Mouse (Mus musculus): ENCODE measurements at regions not wholly inside any gene's neighbourhood (a gene's known extent, or its start where the extent isn't known, plus 50 kb on each side); places are given as distances from the start of the nearest gene placed in this dataset.

DNA sequence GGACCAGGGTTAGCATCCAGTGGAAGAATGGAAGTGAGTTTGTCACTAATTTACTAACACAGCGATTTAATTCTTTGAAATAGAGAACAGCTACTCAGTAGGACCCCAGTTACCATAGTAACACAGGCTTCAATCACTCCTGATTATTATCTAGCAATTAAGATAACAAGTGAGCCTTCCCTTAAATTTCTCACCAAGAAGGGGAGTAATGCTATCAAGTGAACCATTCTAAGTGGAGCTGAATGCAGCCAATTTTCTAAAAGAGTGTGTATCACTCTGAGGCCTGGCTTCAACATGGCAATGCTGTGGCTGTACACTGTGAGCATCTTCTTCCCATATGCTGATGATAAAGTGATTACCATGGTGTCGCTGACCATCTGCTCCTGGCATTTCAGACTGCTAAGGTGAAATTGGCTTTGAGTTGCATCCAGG lies 211.0 kb upstream of the Gm11042 start:
- H3K4me1 ChIP-seq (ENCODE audit: control insufficient read depth, insufficient read depth, low read length) = no peaks in the 10 kb centered on the region
- H3K27ac ChIP-seq (ENCODE audit: insufficient read depth, low read depth, low read length) = no peak overlapping the region
- WGBS = 70% methylated on average over 2 of the region's 2 CpGs
- DNase-seq = no peak
- TF ChIP-seq POLR2A (IDR thresholded peaks at IDR 0.05; ENCODE audit: low read depth, low read length) (no peak), CTCF (conservative IDR thresholded peaks at IDR 0.05; ENCODE audit: insufficient read depth, insufficient read length, low read depth, low read length) (no peak)
- H3K27me3 ChIP-seq (replicated peaks; ENCODE audit: control insufficient read depth, insufficient read depth, low read length) = no peaks in the 10 kb centered on the region
- H3K36me3 ChIP-seq (ENCODE audit: control insufficient read depth, insufficient read depth, low read length) = no peaks in the 10 kb centered on the region
- H3K4me3 ChIP-seq (ENCODE audit: insufficient read depth, low read depth, low read length) = no peak overlapping the region

DNA sequence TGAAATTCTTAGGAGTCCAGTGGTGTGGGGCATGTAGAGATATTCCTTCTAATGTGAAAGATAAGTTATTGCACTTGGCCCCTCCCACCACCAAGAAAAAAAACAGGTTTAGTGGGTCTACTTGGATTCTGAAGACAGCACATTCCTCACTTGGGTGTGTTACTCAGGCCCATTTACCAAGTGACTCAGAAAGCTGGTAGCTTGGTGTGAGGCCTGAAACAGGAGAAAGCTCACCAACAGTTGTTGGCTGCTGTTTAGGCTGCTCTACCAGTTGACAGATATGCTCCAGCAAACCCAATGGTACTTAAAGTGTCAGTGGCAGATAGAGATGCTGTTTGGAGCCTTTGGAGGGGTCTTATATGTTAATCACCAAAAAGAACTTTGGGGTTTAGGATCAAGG lies 207.8 kb upstream of the Gm11042 start:
- Histone ChIP-seq H3K4me1 (ENCODE audit: control insufficient read depth, insufficient read depth, low read length) (no peaks in the 10 kb centered on the region), H3K27me3 (replicated peaks; ENCODE audit: control insufficient read depth, insufficient read depth, low read length) (no peaks in the 10 kb centered on the region), H3K36me3 (ENCODE audit: control insufficient read depth, insufficient read depth, low read length) (no peaks in the 10 kb centered on the region), H3K4me3 (ENCODE audit: insufficient read depth, low read depth, low read length) (no peak overlapping the region), H3K27ac (ENCODE audit: insufficient read depth, low read depth, low read length) (no peak overlapping the region)
- DNase-seq = no peak
- TF ChIP-seq POLR2A (IDR thresholded peaks at IDR 0.05; ENCODE audit: low read depth, low read length) = no peak
- TF ChIP-seq CTCF (conservative IDR thresholded peaks at IDR 0.05; ENCODE audit: insufficient read depth, insufficient read length, low read depth, low read length) = no peak

DNA sequence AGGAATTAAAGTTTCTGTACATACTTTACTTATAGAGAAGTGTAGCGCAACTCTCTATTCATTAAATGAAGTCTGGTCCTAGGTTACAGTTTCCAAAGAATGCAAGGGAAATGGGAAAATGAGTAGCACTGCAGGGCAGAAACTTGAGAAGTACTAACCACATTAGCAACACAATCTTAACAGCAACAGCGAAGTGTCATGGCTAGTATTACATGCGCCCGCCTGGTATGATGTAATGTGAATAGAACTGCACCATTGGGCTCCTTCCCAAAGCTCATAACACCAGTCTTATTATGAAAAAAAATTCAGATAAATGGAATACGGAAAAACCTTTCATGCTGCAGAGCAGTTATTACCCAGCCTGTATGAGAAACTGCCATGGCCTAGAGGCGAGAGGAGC lies 201.8 kb upstream of the Gm11042 start:
- no peak for DNase-seq
- 79% methylated on average over 6 of the region's 6 CpGs for WGBS
- no peaks in the 10 kb centered on the region for H3K4me1 ChIP-seq (ENCODE audit: control insufficient read depth, insufficient read depth, low read length)
- TF ChIP-seq CTCF (conservative IDR thresholded peaks at IDR 0.05; ENCODE audit: insufficient read depth, insufficient read length, low read depth, low read length) (no peak), POLR2A (IDR thresholded peaks at IDR 0.05; ENCODE audit: low read depth, low read length) (no peak)
- no peaks in the 10 kb centered on the region for H3K36me3 ChIP-seq (ENCODE audit: control insufficient read depth, insufficient read depth, low read length)
- H3K27me3 ChIP-seq (replicated peaks; ENCODE audit: control insufficient read depth, insufficient read depth, low read length) = no peaks in the 10 kb centered on the region
- H3K4me3 ChIP-seq (ENCODE audit: insufficient read depth, low read depth, low read length) = no peak overlapping the region
- no peak overlapping the region for H3K27ac ChIP-seq (ENCODE audit: insufficient read depth, low read depth, low read length)

DNA sequence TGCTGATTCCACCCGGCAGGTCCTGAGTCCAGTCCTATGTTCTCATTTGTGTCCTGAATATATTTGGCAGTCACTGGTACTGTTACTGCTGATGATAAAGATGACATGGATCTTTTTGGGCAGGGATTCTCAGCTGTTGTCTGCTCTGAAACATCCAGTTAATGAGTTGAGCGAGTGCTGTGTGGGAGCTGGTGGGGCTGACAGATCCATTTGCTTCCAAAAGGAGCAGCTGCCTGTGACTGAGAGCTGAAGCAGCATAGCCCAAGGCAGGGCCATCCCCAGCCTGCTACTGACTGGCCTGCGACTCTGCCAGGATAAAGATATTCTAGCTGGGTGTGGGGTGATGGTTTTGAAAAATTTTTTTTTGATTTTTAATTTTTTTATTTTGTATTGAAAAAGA lies 200.3 kb upstream of the Gm11042 start:
- DNase-seq = no peak
- 44% methylated on average over 3 of the region's 3 CpGs for WGBS

DNA sequence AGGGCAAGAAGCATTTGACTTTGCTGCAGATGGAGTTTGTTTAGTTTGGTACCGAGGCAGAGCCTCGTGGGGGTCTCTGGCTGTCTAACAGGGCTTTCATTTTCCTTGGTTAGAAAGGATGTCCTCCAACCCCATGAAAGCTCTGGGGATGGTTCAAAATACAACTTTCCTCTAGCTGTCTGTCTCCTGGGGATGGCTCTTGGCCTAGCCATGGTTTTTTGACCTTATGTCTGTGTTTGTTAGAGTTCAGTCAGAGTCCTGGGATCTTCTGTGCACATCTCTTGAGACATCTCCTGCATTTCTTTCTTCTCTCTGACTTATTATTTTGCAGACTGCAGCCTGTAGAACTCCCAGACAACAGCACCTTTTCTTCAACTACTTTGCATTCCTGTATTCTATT lies 186.6 kb upstream of the Gm11042 start:
- H3K4me3 ChIP-seq (ENCODE audit: insufficient read depth, low read depth, low read length) = no peak overlapping the region
- no peaks in the 10 kb centered on the region for H3K4me1 ChIP-seq (ENCODE audit: control insufficient read depth, insufficient read depth, low read length)
- no peaks in the 10 kb centered on the region for H3K36me3 ChIP-seq (ENCODE audit: control insufficient read depth, insufficient read depth, low read length)
- TF ChIP-seq POLR2A (IDR thresholded peaks at IDR 0.05; ENCODE audit: low read depth, low read length) (no peak), CTCF (conservative IDR thresholded peaks at IDR 0.05; ENCODE audit: insufficient read depth, insufficient read length, low read depth, low read length) (no peak)
- no peak overlapping the region for H3K27ac ChIP-seq (ENCODE audit: insufficient read depth, low read depth, low read length)
- DNase-seq = no peak
- no peaks in the 10 kb centered on the region for H3K27me3 ChIP-seq (replicated peaks; ENCODE audit: control insufficient read depth, insufficient read depth, low read length)
- 75% methylated on average over 2 of the region's 2 CpGs for WGBS

More for the DNA sequence above, 200.3 kb upstream of the Gm11042 start:
- H3K27ac ChIP-seq (ENCODE audit: insufficient read depth, low read depth, low read length) = no peak overlapping the region
- no peak overlapping the region for H3K4me3 ChIP-seq (ENCODE audit: insufficient read depth, low read depth, low read length)
- no peaks in the 10 kb centered on the region for H3K36me3 ChIP-seq (ENCODE audit: control insufficient read depth, insufficient read depth, low read length)
- no peaks in the 10 kb centered on the region for H3K27me3 ChIP-seq (replicated peaks; ENCODE audit: control insufficient read depth, insufficient read depth, low read length)
- H3K4me1 ChIP-seq (ENCODE audit: control insufficient read depth, insufficient read depth, low read length) = no peaks in the 10 kb centered on the region
- TF ChIP-seq POLR2A (IDR thresholded peaks at IDR 0.05; ENCODE audit: low read depth, low read length) (no peak), CTCF (conservative IDR thresholded peaks at IDR 0.05; ENCODE audit: insufficient read depth, insufficient read length, low read depth, low read length) (no peak)

DNA sequence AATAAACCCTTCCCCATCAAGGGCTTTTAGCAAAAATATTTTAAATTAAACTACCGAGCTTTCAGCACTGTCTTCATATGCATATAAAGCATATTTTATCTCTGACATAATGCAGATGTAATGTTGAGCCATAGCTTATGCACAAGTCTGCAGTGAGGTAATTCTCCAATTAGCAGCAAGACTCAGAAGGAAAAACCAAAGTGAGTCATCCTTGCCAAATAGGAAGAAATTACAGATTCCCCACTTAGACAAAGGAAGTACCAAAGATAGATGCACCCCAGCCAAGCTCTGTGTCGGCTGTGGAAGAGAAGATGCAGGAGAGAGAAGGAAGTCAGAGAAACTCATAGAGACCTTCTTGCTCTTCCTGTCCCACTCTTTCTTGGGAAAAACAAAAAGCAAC lies 161.4 kb upstream of the Gm11042 start:
- no peak for DNase-seq
- 50% methylated on average over 2 of the region's 2 CpGs for WGBS

DNA sequence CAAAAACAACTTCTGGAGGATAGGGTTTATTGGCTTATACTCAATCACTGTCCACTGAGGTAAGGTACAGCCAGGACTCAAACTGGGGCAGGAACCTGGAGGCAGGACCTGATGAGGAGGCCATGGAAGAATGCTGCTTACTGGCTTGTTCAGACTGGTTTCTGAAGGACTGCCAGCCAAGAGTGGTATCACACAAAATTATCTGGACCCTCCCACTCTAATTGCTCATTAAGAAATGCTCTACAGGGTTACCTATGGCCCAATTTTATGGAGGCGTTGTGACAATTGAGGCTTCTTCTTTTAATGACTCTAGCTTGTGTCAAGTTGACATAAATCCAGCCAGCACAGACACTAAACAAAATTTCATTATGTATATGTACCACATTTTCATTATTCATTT lies 158.5 kb upstream of the Gm11042 start:
- no peaks in the 10 kb centered on the region for H3K4me1 ChIP-seq (ENCODE audit: control insufficient read depth, insufficient read depth, low read length)
- H3K36me3 ChIP-seq (ENCODE audit: control insufficient read depth, insufficient read depth, low read length) = no peaks in the 10 kb centered on the region
- TF ChIP-seq POLR2A (IDR thresholded peaks at IDR 0.05; ENCODE audit: low read depth, low read length) (no peak), CTCF (conservative IDR thresholded peaks at IDR 0.05; ENCODE audit: insufficient read depth, insufficient read length, low read depth, low read length) (no peak)
- H3K4me3 ChIP-seq (ENCODE audit: insufficient read depth, low read depth, low read length) = no peak overlapping the region
- H3K27ac ChIP-seq (ENCODE audit: insufficient read depth, low read depth, low read length) = no peak overlapping the region
- H3K27me3 ChIP-seq (replicated peaks; ENCODE audit: control insufficient read depth, insufficient read depth, low read length) = no peaks in the 10 kb centered on the region
- DNase-seq = no peak
- 93% methylated on average over 1 of the region's 1 CpGs for WGBS

More for the DNA sequence above, 161.4 kb upstream of the Gm11042 start:
- Histone ChIP-seq H3K27ac (ENCODE audit: insufficient read depth, low read depth, low read length) (no peak overlapping the region), H3K4me1 (ENCODE audit: control insufficient read depth, insufficient read depth, low read length) (no peaks in the 10 kb centered on the region), H3K36me3 (ENCODE audit: control insufficient read depth, insufficient read depth, low read length) (no peaks in the 10 kb centered on the region), H3K27me3 (replicated peaks; ENCODE audit: control insufficient read depth, insufficient read depth, low read length) (no peaks in the 10 kb centered on the region), H3K4me3 (ENCODE audit: insufficient read depth, low read depth, low read length) (no peak overlapping the region)
- TF ChIP-seq CTCF (conservative IDR thresholded peaks at IDR 0.05; ENCODE audit: insufficient read depth, insufficient read length, low read depth, low read length) (no peak), POLR2A (IDR thresholded peaks at IDR 0.05; ENCODE audit: low read depth, low read length) (no peak)

DNA sequence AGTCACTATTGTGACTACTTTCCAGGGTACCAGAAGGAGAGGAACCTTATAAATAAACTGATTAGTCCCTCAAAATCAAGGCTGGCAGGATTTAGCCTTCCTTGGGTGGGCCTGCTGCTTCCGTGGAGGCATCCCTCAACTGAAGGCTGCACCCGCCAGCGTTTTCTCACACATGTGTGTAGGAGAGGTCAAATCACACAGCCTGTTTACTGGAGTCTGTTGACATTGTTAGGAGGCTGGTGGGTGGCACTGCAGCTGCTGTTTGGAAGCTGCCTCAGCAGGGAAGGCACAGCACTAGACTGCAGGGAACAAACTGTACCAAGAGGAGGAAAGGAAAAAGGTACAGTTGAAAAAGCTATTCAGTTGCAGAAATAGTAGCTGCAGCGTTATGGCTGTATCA lies 142.3 kb upstream of the Gm11042 start:
- Histone ChIP-seq H3K27me3 (replicated peaks; ENCODE audit: control insufficient read depth, insufficient read depth, low read length) (no peaks in the 10 kb centered on the region; the same call in 1 of the 2 replicates), H3K4me1 (ENCODE audit: control insufficient read depth, insufficient read depth, low read length) (no peaks in the 10 kb centered on the region), H3K36me3 (ENCODE audit: control insufficient read depth, insufficient read depth, low read length) (no peaks in the 10 kb centered on the region), H3K4me3 (ENCODE audit: insufficient read depth, low read depth, low read length) (no peak overlapping the region), H3K27ac (ENCODE audit: insufficient read depth, low read depth, low read length) (no peak overlapping the region)
- no peak for TF ChIP-seq POLR2A (IDR thresholded peaks at IDR 0.05; ENCODE audit: low read depth, low read length)
- no peak for TF ChIP-seq CTCF (conservative IDR thresholded peaks at IDR 0.05; ENCODE audit: insufficient read depth, insufficient read length, low read depth, low read length)
- 30% methylated on average over 4 of the region's 4 CpGs for whole genome bisulfite sequencing
- DNase-seq = no peak

Data from kidney, adult 2 months (tissue).